ENCODE assay signal across 8 mouse cellular contexts in the genomic region with DNA sequence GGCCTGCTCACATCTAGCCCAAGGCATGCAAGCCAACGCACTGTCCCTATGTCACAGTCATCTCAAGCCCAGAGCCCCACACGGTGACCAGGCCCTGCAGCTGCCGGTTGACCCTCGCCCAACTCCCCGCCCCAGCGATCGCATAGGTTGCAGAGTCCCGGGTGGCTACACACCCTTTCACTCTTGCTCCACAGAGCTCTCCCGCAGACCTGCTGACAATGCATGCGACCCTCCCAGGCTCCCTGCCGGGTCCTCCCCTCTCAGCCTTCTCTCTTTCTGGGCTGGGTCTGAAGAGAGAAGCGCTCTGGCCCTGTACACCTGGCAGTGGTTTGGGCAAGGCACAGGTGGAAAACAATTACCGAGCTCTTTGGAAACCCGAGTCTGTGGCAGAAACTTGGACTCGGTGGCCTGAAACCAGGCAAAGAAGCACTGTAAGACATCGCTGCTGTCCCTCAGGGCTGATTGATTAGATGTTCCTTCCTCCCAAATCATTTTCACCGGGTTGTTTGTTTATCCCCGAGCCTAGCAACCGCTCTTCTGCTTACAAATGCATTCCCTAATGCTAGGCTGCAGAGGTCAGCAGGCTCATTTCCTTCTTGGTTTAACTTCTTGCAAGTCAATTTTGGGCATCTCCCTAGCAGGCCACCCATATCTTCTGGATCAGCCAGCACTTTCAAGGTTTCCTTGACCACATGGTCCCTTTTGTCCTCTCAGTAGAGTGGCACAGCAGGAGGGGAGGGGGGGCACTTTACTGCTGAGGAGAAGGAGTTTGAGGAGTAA.
DNase-seq lines count a peak whose midpoint lies in the region; ATAC-seq and TF ChIP-seq lines count a peak whose summit lies in the region.

No protein-coding gene starts in this region.

- no peak for TF ChIP-seq CTCF in forebrain, postnatal 0 days (IDR thresholded peaks at IDR 0.05; ENCODE audit: low read depth)

- H3K9ac ChIP-seq in forebrain, embryonic 16.5 days (replicated peaks; ENCODE audit: low read depth, low read length), result no peak overlapping the region
- no peak overlapping the region for H3K9ac ChIP-seq in forebrain, postnatal 0 days

- 0 out of 2 replicates have a peak, but pooled peaks have one; percentile 15 for ATAC-seq in forebrain, embryonic 16.5 days
- ATAC-seq in forebrain, postnatal 0 days, result no peak
- ATAC-seq in frontal cortex, adult (ENCODE audit: low TSS enrichment), result no peak

- no peak for DNase-seq in forebrain, postnatal 0 days
- DNase-seq in embryonic facial prominence, embryonic 10.5 days (ENCODE audit: low spot score), result peak; percentile 44
- DNase-seq in kidney, adult 9 months, result peak; percentile 14
- peak; percentile 36 to 55 for DNase-seq in lung, postnatal 4 days
- no peak for DNase-seq in ovary, postnatal 10 days (ENCODE audit: low spot score)
- no peak for DNase-seq in urinary bladder, postnatal 36 days (ENCODE audit: low spot score in 2 of 2)

- H3K4me2 ChIP-seq in forebrain, embryonic 16.5 days (ENCODE audit: low read length), result no peak overlapping the region
- no peak overlapping the region for H3K4me2 ChIP-seq in forebrain, postnatal 0 days (ENCODE audit: low read depth)

- no peak overlapping the region for H3K4me3 ChIP-seq in forebrain, embryonic 16.5 days (replicated peaks; ENCODE audit: low read length)
- H3K4me3 ChIP-seq in forebrain, postnatal 0 days (ENCODE audit: low read depth, low read length), result no peak overlapping the region
- no peak overlapping the region for H3K4me3 ChIP-seq in embryonic facial prominence, embryonic 10.5 days

- H3K9me3 ChIP-seq in forebrain, embryonic 16.5 days (ENCODE audit: control insufficient read depth, low read length), result no peaks in the 10 kb centered on the region
- H3K9me3 ChIP-seq in forebrain, postnatal 0 days (ENCODE audit: low read length), result no peaks in the 10 kb centered on the region
- no peaks in the 10 kb centered on the region for H3K9me3 ChIP-seq in embryonic facial prominence, embryonic 10.5 days

- 18% methylated on average over 19 of the region's 19 CpGs for WGBS in forebrain, embryonic 16.5 days
- 18% methylated on average over 19 of the region's 19 CpGs for WGBS in forebrain, postnatal 0 days
- WGBS in embryonic facial prominence, embryonic 10.5 days, result 6% methylated on average over 19 of the region's 19 CpGs

- peaks cover 10% of the 10 kb centered on the region for H3K4me1 ChIP-seq in forebrain, embryonic 16.5 days (replicated peaks; ENCODE audit: control insufficient read depth, insufficient read depth, low read length)
- H3K4me1 ChIP-seq in forebrain, postnatal 0 days (ENCODE audit: insufficient read depth), result 0 out of 2 replicates have a peak, but pooled peaks cover 4% of the 10 kb centered on the region
- H3K4me1 ChIP-seq in embryonic facial prominence, embryonic 10.5 days, result peaks cover 41% of the 10 kb centered on the region

- no peak overlapping the region for H3K27ac ChIP-seq in forebrain, embryonic 16.5 days (ENCODE audit: low read length)
- H3K27ac ChIP-seq in forebrain, postnatal 0 days (ENCODE audit: low read depth, low read length), result no peak overlapping the region
- peak overlapping the region; percentile 1; the same call in 1 of the 2 replicates for H3K27ac ChIP-seq in embryonic facial prominence, embryonic 10.5 days (replicated peaks)

- H3K36me3 ChIP-seq in forebrain, embryonic 16.5 days (ENCODE audit: control insufficient read depth, insufficient read depth), result no peaks in the 10 kb centered on the region
- no peaks in the 10 kb centered on the region for H3K36me3 ChIP-seq in forebrain, postnatal 0 days (ENCODE audit: insufficient read depth)
- no peaks in the 10 kb centered on the region for H3K36me3 ChIP-seq in embryonic facial prominence, embryonic 10.5 days (replicated peaks)

- H3K27me3 ChIP-seq in forebrain, embryonic 16.5 days (replicated peaks; ENCODE audit: control insufficient read depth, insufficient read depth, low read length), result no peaks in the 10 kb centered on the region
- H3K27me3 ChIP-seq in forebrain, postnatal 0 days (ENCODE audit: insufficient read depth, low read length), result no peaks in the 10 kb centered on the region
- H3K27me3 ChIP-seq in embryonic facial prominence, embryonic 10.5 days (replicated peaks; ENCODE audit: low read depth, poor library complexity, severe bottlenecking), result peaks cover 52% of the 10 kb centered on the region

Comparison
In these comparisons a context has a peak if more than half of its experiments do, and no peak if none do; other contexts are left out.
1. DNase-seq: peak in embryonic facial prominence, embryonic 10.5 days (single experiment), kidney, adult 9 months (single experiment) and lung, postnatal 4 days (2 of 2); none in forebrain, postnatal 0 days (single experiment), ovary, postnatal 10 days (single experiment) and urinary bladder, postnatal 36 days (0 of 2).